Mouse (Mus musculus): ENCODE results near the gene Cpne5. TPM values are rescaled to one million over a fixed set of nuclear protein-coding genes. Genes with fewer than 3 reads are reported as not detected.

Cpne5 gene
- polyA plus RNA-seq, 1 experiment from 2014 or later, result 21.0 TPM

DNA sequence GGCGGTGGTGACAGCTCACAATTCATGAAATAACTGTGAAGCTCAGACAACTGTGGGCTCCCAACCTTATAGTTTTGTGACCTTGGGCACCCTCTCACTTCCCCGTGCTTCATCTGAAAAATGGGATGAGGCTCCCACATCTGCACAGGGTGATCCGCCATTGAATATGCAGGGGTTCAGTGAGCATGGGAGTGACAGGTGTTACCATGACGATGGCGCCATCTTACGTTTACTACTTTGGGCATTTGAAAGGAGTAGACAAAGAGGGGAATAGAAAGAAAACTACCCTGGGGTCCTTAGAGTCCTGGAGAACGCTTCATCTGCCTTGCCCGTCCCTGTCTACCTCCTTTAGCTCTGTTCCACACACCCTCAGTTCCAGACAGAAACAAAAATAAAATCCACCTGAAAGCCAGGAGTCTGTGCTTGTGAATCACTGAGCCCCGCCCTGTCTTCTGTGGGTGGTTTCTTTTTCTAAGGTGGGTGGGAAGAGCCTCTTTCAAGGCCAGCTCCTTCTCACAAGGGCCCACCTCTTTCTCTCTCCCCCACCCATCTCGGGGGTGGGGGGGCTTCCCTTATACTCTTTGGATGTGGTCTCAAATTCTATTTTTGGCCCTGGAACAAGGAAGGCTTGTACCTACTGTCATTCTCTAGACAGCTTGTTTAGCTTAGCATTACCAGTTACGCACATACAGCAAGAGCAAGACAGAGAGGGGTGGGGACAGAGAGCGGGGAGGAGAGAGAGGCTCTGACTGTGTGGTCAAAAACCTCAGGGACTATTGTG, 82.4 kb downstream of the Cpne5 start:
- Histone ChIP-seq H3K4me2 (no peak overlapping the region), H3K36me3 (peaks cover 2% of the 10 kb centered on the region), H3K4me1 (peaks cover 7% of the 10 kb centered on the region), H3K27ac (replicated peaks) (no peak overlapping the region), H3K9ac (no peak overlapping the region), H3K9me3 (no peaks in the 10 kb centered on the region), H3K27me3 (replicated peaks) (no peaks in the 10 kb centered on the region), H3K4me3 (no peak overlapping the region)
- no peak for ATAC-seq (ENCODE audit: extremely low read depth, insufficient number of reproducible peaks, low FRiP score, low TSS enrichment)
- WGBS, result 71% methylated on average over 12 of the region's 12 CpGs

DNA sequence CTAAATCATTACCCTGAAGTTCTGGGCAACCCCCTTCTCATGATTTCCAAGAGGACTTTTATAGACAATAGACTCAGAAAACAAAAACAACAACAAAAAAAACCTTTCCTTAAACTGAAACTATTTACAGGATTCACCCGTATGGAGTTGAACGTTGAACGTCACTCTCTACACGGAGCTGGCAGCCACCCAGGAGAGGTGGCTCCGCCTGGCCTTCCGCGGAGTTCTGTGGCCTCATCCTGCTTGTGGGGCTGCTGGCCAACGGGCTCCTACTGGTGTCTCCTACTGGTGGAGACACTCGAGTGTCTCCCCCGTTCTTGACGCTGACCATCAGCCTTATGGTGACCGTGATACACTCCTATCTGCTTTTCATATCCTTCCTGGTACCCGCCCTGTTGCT, 83.7 kb downstream of the Cpne5 start:
- no peak for ATAC-seq (ENCODE audit: extremely low read depth, insufficient number of reproducible peaks, low FRiP score, low TSS enrichment)
- no peak overlapping the region for H3K27ac ChIP-seq (replicated peaks)
- H3K27me3 ChIP-seq (replicated peaks), result no peaks in the 10 kb centered on the region
- H3K9ac ChIP-seq, result no peak overlapping the region
- no peak overlapping the region for H3K4me3 ChIP-seq
- WGBS, result 65% methylated on average over 13 of the region's 13 CpGs
- H3K9me3 ChIP-seq, result no peaks in the 10 kb centered on the region
- H3K36me3 ChIP-seq, result no peaks in the 10 kb centered on the region
- no peak overlapping the region for H3K4me2 ChIP-seq
- H3K4me1 ChIP-seq, result peaks cover 7% of the 10 kb centered on the region

DNA sequence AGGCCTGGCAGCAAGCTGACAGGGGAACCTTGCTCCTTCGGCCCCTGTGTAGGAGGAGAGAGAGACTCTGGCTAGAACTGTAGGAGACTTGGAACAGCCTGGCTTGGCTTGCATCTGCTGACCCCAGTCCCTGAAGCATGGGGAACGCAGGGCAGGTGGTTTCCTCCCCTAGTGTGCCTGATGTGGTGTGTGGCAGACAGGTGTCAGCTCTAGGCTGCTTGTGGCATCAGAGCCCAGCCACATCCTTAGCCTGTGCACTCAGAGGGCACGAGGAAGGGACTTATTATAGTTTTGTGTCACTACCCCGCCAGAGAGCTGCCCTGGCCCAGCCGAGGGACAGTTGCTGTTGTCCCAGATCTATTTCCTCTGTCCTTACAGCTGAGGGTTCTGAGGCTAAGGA, 85.4 kb downstream of the Cpne5 start:
- no peaks in the 10 kb centered on the region for H3K27me3 ChIP-seq (replicated peaks)
- no peak overlapping the region for H3K27ac ChIP-seq (replicated peaks)
- peaks cover 13% of the 10 kb centered on the region for H3K4me1 ChIP-seq
- H3K9ac ChIP-seq, result no peak overlapping the region
- 62% methylated on average over 5 of the region's 5 CpGs for WGBS
- H3K9me3 ChIP-seq, result no peaks in the 10 kb centered on the region
- no peak for ATAC-seq (ENCODE audit: extremely low read depth, insufficient number of reproducible peaks, low FRiP score, low TSS enrichment)
- no peak overlapping the region for H3K4me3 ChIP-seq
- no peaks in the 10 kb centered on the region for H3K36me3 ChIP-seq
- no peak overlapping the region for H3K4me2 ChIP-seq

DNA sequence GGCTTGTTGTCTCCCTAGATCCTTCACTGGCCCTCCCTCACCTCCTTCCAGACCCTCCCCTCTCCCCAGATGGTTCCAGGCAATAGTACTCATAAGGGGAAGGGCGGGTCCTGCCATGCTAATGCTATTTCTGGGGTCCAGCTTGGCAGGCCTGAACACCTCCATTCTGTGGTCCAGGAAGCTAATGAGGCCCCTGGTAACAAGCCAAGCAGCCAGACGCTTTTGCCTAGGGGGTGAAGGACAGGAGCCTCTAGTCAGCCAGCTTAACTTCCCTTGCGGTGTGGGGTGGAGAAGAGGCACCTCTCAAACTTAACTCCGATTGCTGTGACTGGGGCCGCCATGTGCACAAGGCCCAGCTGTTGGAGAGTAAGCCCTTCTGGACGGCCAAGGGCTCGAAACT, 88.2 kb downstream of the Cpne5 start:
- H3K9ac ChIP-seq, result no peak overlapping the region
- H3K9me3 ChIP-seq, result no peaks in the 10 kb centered on the region
- no peak overlapping the region for H3K4me3 ChIP-seq
- no peak overlapping the region for H3K4me2 ChIP-seq
- H3K4me1 ChIP-seq, result peaks cover 8% of the 10 kb centered on the region
- no peaks in the 10 kb centered on the region for H3K36me3 ChIP-seq
- ATAC-seq (ENCODE audit: extremely low read depth, insufficient number of reproducible peaks, low FRiP score, low TSS enrichment), result no peak
- WGBS, result 72% methylated on average over 7 of the region's 7 CpGs
- H3K27ac ChIP-seq (replicated peaks), result no peak overlapping the region
- H3K27me3 ChIP-seq (replicated peaks), result no peaks in the 10 kb centered on the region

DNA sequence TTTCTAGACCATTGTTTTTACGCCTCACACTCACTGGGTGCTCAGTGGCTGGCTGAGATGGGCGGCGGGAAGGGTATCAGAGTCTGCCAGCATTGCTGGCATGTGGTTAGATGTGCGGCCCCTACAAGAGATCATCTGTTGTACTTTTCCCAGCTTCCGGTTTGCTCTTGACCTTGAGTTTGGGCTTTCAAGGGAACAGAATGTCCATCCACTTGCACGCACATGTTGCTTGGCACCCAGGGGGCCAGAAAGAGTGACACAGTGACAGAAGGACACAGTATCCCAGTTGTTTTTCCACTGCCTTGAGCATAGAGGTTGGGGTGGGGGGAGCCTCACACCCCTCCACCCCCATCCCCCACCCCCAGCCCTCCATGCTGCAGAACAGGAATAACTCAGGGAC, 90.2 kb downstream of the Cpne5 start:
- no peak overlapping the region for H3K4me2 ChIP-seq
- peaks cover 16% of the 10 kb centered on the region for H3K4me1 ChIP-seq
- ATAC-seq (ENCODE audit: extremely low read depth, insufficient number of reproducible peaks, low FRiP score, low TSS enrichment), result no peak
- 71% methylated on average over 6 of the region's 6 CpGs for WGBS
- no peaks in the 10 kb centered on the region for H3K9me3 ChIP-seq
- no peak overlapping the region for H3K27ac ChIP-seq (replicated peaks)
- no peak overlapping the region for H3K9ac ChIP-seq
- no peaks in the 10 kb centered on the region for H3K36me3 ChIP-seq
- H3K4me3 ChIP-seq, result no peak overlapping the region
- no peaks in the 10 kb centered on the region for H3K27me3 ChIP-seq (replicated peaks)

DNA sequence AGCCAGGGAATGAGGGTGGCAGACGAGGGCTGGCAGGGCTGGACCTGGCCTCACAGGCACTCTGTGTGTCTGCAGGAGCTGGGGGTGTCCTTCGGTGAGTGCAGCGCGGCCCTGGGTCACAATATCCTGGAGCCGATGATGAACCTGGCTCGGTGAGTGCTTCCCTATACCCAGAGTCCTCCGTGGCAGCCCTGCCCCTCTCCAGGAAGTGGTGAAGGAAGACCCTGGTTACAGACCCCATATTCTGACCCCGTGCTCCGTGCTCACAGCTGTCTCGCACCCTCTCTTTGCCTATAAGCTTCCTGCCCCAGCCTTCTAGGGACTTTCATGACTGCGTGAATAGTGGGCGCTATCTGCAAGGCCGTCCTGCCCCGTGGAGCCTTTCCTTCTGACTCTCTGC, 90.7 kb downstream of the Cpne5 start:
- H3K36me3 ChIP-seq, result no peaks in the 10 kb centered on the region
- H3K9ac ChIP-seq, result no peak overlapping the region
- H3K4me2 ChIP-seq, result no peak overlapping the region
- WGBS, result 67% methylated on average over 14 of the region's 14 CpGs
- no peak for ATAC-seq (ENCODE audit: extremely low read depth, insufficient number of reproducible peaks, low FRiP score, low TSS enrichment)
- no peak overlapping the region for H3K27ac ChIP-seq (replicated peaks)
- H3K4me1 ChIP-seq, result peaks cover 16% of the 10 kb centered on the region
- no peaks in the 10 kb centered on the region for H3K27me3 ChIP-seq (replicated peaks)
- no peak overlapping the region for H3K4me3 ChIP-seq
- H3K9me3 ChIP-seq, result no peaks in the 10 kb centered on the region

DNA sequence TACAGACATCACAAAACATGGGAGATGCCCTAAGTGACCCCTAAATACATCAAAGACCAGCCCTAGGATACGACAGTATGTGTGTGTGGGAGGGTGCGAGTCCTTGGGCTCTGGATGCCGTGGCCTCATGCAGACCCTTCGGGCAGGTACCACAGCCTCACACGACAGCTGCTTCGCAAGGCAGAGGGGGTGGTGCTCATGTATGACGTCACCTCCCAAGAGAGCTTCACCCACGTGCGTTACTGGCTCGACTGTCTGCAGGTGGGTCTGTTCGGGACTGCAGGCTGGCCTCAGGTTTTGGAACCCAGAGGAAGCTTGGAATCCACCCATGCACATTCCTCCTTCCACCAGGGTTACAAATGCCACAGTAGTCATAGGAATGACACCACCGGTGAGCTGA, 92.9 kb downstream of the Cpne5 start:
- 87% methylated on average over 12 of the region's 12 CpGs for WGBS
- peaks cover 16% of the 10 kb centered on the region for H3K4me1 ChIP-seq
- no peaks in the 10 kb centered on the region for H3K27me3 ChIP-seq (replicated peaks)
- no peaks in the 10 kb centered on the region for H3K9me3 ChIP-seq
- H3K4me2 ChIP-seq, result no peak overlapping the region
- ATAC-seq (ENCODE audit: extremely low read depth, insufficient number of reproducible peaks, low FRiP score, low TSS enrichment), result no peak
- H3K9ac ChIP-seq, result no peak overlapping the region
- H3K27ac ChIP-seq (replicated peaks), result no peak overlapping the region
- no peak overlapping the region for H3K4me3 ChIP-seq
- no peaks in the 10 kb centered on the region for H3K36me3 ChIP-seq

DNA sequence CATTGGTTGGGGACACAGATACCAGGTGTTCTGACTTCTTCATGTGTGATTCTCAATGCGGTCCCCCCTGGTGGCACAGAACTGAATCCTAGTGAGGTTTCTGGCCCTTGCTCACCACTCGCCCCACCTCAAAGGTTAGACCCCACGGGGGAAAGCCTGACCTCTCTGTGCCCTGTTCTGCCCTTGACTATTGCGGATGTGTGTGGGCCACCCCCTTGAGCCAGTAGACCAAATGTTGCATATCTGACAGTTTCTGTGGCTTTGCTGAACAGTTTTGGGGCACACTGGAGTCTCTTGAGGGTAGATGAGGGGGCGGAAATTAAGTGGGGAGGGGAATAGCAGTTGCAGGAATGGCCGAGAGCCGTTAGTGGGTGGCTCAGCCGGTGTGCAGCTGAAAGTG, 94.7 kb downstream of the Cpne5 start:
- WGBS, result 71% methylated on average over 8 of the region's 8 CpGs
- no peaks in the 10 kb centered on the region for H3K36me3 ChIP-seq
- no peak overlapping the region for H3K4me2 ChIP-seq
- H3K9me3 ChIP-seq, result no peaks in the 10 kb centered on the region
- H3K27ac ChIP-seq (replicated peaks), result no peak overlapping the region
- H3K9ac ChIP-seq, result no peak overlapping the region
- H3K27me3 ChIP-seq (replicated peaks), result no peaks in the 10 kb centered on the region
- peaks cover 16% of the 10 kb centered on the region for H3K4me1 ChIP-seq
- H3K4me3 ChIP-seq, result no peak overlapping the region
- no peak for ATAC-seq (ENCODE audit: extremely low read depth, insufficient number of reproducible peaks, low FRiP score, low TSS enrichment)

DNA sequence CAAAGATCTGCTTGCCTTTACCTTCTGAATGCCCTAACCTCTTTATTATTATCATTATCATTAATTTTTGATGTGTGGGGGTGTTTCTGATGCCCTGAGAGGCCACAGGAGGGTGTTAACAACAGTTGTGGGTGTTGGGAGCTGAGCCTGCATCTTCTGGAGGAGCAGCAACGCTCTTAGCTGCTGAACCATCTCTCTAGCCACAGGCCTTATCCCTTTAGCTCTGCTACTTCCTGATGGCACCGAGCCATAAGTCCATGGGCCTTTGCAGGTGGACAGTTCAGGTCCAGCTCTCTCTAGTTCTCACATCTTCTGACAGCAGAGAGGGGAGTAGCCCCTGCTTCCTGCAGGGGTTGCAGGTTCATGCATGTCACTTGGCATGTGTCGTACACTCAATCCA, 96.4 kb downstream of the Cpne5 start:
- no peaks in the 10 kb centered on the region for H3K9me3 ChIP-seq
- 0 out of 2 replicates have a peak, but pooled peaks cover 8% of the 10 kb centered on the region for H3K4me1 ChIP-seq
- WGBS, result 79% methylated on average over 3 of the region's 3 CpGs
- no peak overlapping the region for H3K4me2 ChIP-seq
- no peak overlapping the region for H3K4me3 ChIP-seq
- no peak overlapping the region for H3K27ac ChIP-seq (replicated peaks)
- ATAC-seq (ENCODE audit: extremely low read depth, insufficient number of reproducible peaks, low FRiP score, low TSS enrichment), result no peak
- no peak overlapping the region for H3K9ac ChIP-seq
- no peaks in the 10 kb centered on the region for H3K36me3 ChIP-seq
- no peaks in the 10 kb centered on the region for H3K27me3 ChIP-seq (replicated peaks)

DNA sequence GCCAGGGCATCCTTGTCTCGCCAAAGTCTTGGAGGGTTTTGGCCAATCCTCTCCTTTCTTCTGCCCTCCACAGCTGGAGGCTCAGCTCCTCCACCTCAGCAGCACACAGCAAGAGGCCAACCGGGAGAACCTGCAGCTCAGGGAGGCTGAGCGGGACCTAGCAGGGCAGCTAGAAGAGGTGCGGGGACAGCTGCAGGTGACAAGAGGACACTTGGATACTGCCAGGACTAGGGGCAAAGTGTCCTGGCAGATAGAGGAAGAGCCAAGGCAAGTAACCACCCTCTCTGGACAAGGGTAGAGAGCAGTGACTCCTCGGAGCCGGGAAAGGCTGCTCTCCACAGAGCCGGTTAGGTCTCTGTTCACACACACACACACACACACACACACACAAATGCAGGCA, 100.1 kb downstream of the Cpne5 start:
- Histone ChIP-seq H3K4me1 (no peaks in the 10 kb centered on the region), H3K27ac (replicated peaks) (no peak overlapping the region), H3K4me3 (no peak overlapping the region), H3K9me3 (no peaks in the 10 kb centered on the region), H3K27me3 (replicated peaks) (no peaks in the 10 kb centered on the region), H3K4me2 (no peak overlapping the region), H3K9ac (no peak overlapping the region), H3K36me3 (no peaks in the 10 kb centered on the region)
- WGBS, result 70% methylated on average over 7 of the region's 7 CpGs
- ATAC-seq (ENCODE audit: extremely low read depth, insufficient number of reproducible peaks, low FRiP score, low TSS enrichment), result no peak

DNA sequence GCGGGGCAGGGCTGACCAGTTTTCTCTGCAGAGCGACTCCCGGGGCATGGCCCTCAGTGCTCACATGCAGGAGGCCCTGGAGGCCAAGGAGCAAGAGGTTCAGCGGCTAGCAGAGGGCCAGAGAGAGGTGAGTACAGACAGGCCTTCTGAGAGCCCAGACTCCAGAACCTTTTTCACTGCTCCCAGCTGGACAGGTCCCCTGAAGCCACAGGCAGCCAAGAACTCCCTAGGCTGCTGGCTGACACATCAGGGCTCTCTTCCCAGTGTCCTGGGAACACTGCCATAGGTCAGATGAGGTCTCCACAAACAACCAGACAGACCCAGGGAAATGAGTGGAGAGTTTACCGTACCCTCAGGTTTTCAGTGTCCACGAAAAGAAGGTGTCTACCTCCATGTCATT, 101.7 kb downstream of the Cpne5 start:
- ATAC-seq (ENCODE audit: extremely low read depth, insufficient number of reproducible peaks, low FRiP score, low TSS enrichment), result no peak
- H3K4me3 ChIP-seq, result no peak overlapping the region
- H3K9me3 ChIP-seq, result no peaks in the 10 kb centered on the region
- H3K36me3 ChIP-seq, result no peaks in the 10 kb centered on the region
- 58% methylated on average over 6 of the region's 6 CpGs for WGBS
- 0 out of 2 replicates have a peak, but pooled peaks cover 3% of the 10 kb centered on the region for H3K27me3 ChIP-seq (replicated peaks)
- no peaks in the 10 kb centered on the region for H3K4me1 ChIP-seq
- H3K27ac ChIP-seq (replicated peaks), result no peak overlapping the region
- no peak overlapping the region for H3K4me2 ChIP-seq
- no peak overlapping the region for H3K9ac ChIP-seq

DNA sequence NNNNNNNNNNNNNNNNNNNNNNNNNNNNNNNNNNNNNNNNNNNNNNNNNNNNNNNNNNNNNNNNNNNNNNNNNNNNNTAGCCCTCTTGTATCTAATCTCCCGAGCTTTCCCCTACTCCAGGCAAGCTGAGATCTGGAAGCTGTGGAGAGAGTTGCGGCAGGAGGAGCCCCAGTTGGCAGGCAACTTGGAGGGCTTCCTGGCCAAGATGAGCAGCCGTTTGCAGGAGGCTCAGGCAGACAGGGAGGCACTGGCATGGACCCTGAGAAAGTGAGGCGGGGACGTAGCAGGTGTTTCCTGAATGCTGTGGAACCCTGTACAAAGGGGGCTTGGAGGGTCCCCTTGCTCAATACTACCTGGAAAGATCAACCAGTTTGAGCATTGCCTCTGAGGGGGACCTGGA, 102.9 kb downstream of the Cpne5 start:
- Histone ChIP-seq H3K27ac (replicated peaks) (no peak overlapping the region), H3K36me3 (no peaks in the 10 kb centered on the region), H3K4me3 (no peak overlapping the region), H3K4me1 (no peaks in the 10 kb centered on the region), H3K9me3 (no peaks in the 10 kb centered on the region), H3K4me2 (no peak overlapping the region), H3K9ac (no peak overlapping the region), H3K27me3 (replicated peaks) (peaks cover 3% of the 10 kb centered on the region; the same call in 1 of the 2 replicates)
- no peak for ATAC-seq (ENCODE audit: extremely low read depth, insufficient number of reproducible peaks, low FRiP score, low TSS enrichment)
- WGBS, result 44% methylated on average over 5 of the region's 5 CpGs

All from heart, embryonic 13.5 days (tissue).